Mouse (Mus musculus) gastrocnemius, postnatal 14 days (tissue): ENCODE measurements at regions not wholly inside any gene's neighbourhood (a gene's known extent, or its start where the extent isn't known, plus 50 kb on each side); places are given as distances from the start of the nearest gene placed in this dataset.
A peak's percentile ranks its signal among the peaks of the same experiment; 100 is the strongest.
"Not testable (repeated sequence)": the region's sequence is repeated elsewhere in the genome, so short reads cannot be mapped to it uniquely, and the experiment has no call there.

ENCODE experiments used
- DNase-seq: peaks from one replicate; pipeline ENCODE4 v3.0.0; 2021; ENCODE audit warnings: mixed read lengths
- intact Hi-C: fragments of 180-260 bp; cut with DNase I; formaldehyde crosslinking; loops from one replicate; pipeline ENCODE4 v1.15.1; 2025; ENCODE audit warnings: low total_unique reads

DNA sequence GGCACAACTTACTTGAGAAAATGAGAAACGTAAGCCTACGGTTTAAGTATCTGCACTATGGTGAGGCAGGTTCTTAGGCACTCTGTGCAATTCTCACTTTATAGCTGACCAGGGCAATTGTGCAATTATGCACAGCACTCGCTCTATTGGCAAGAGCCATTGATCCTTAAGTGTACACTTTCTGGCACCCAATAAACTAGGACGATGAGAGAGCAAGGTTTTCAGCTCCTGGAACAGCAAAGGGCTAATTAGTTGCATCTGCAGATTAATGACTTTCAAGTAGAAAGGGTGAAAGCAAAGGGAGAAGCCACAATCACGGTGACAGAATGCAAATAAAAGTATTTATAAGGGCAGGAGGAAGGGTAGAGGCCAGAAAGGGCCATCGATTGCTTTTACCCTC is 185.4 kb upstream of the Gm10306 start:
- intact Hi-C loops, result no loop called here
- no peak for DNase-seq

DNA sequence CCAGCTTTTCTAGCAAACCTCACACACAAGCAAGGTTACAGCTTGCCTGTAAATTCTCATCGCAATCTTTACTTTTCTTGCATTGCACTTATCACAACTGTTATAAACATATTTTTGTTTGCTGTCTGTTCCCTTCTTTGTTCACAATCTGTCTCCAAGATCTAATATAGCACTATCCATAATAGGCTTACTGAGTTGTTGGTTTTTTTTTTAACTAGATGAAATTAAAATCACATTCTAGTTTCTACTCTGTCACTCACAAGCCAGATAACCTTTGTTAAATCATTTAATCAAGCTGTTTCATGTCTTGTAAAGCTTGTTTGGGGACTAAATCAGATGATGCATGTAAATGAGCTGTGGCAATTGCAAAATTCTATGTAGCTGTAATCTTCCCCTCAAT is 180.1 kb upstream of the Gm10306 start:
- no peak for DNase-seq
- intact Hi-C loops, result no loop called here

DNA sequence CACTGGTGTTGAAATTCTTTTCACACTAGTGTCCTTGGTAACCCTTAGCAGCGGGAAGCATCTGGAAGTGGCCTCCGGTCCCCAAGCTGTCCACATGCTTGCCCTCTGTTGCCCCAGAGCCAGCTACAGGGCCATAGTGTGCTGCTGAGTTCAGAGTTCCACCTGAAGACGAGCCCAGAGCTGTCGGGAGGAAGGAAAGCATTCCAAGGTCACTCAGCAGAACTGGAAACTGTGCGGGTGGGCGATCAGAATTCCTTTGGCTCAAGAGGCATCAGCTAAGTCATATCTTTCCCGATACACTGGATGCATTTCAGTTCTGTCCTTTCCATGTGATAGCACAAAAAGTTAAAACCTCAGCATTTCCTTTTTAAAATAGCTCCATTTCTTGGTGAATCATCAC is 170.6 kb upstream of the Gm10306 start:
- no peak for DNase-seq
- intact Hi-C loops, result no loop called here

DNA sequence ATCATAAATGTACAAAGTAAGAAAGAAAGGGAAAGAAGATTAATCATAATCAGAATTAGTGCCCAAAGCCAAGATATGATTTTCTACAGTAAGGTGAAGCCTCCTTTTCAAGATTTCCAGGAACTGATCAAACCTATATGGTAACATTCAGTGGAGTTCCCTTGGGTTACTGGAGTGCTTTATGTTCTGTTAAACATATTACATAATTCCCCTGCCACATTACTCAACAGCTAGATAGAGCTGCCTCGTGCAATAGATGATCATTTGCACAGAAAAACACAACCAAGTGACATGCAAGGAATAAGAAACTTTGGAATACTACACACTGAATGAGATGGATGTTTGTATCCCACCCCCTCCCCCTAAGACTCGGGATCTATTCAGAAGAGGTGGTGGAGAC is 168.0 kb upstream of the Gm10306 start:
- intact Hi-C loops, result no loop called here
- no peak for DNase-seq

DNA sequence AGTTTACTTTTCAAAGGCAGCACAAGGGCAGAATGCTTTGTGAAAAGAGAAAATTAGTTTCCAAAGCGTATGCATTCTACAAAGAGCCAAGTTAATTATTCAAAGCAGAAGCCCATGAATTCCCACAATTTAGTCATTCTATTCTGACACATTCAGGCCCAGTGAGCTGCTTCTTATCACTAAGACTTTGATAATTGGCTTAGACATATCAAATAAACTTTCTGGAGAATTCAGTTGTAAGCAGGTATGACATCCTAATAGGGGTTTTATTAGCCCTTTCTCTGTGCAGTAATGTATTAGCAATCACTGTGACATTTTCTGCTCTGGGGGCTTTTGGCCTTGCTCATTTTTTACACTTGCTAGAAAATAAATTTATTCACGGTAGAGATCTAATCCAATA is 161.9 kb upstream of the Gm10306 start:
- intact Hi-C loops, result no loop called here
- DNase-seq, result no peak

DNA sequence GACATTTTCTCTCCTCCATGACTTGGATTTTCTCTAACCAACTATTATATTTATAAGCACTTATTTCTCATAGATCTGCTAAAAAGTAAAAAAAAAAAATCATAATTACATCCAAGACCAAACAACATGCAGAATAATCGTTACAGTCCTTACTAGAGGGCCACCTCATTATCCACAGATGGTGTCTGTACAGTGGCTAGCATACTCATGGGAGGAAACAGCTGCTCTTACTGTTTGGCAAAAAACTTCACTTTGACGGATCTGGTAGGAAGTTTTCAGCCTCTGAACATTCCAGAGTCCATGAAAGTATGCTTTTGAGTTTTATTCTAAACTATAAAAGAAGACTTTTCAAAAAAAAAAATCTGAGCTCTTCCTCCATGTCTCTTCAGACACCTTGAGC is 159.1 kb upstream of the Gm10306 start:
- intact Hi-C loops, result no loop called here
- DNase-seq, result no peak

DNA sequence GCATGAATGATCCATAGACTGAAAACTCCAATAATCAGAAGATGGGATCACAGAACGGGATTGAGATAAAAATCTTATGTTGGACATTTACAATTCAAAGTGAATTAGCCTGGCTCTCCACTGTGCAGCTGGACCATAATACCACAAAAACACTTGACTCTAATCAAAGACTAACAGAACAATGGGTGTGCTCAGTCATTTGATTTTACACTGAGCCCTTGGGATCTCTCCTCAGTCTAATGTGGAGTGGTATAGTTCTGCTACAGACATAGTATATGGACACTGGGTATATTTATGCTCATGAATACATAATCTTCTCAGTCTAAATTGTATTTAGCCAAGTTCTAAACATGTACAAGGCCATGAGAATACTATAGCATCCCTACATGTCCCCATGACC is 149.4 kb upstream of the Gm10306 start:
- intact Hi-C loops, result no loop called here
- no peak for DNase-seq

DNA sequence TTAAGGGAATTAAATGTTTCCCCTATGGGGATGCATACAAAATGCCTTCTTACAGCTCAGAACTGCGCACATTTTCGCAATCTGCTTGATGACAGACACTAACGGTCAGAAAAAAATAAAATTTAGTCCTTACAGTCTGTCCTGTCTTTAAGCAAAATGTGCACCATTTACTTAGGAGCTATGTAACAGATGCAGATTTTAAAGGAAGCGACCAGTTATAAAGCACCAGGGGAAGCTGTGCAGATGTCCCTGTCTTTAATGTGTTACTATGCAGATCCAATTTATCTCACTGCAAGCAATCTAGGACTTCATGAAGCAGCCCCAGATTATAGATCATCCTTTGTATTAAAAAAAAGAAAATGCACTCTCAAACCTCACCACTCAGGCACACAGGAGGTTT is 148.8 kb upstream of the Gm10306 start:
- intact Hi-C loops, result no loop called here
- no peak for DNase-seq

DNA sequence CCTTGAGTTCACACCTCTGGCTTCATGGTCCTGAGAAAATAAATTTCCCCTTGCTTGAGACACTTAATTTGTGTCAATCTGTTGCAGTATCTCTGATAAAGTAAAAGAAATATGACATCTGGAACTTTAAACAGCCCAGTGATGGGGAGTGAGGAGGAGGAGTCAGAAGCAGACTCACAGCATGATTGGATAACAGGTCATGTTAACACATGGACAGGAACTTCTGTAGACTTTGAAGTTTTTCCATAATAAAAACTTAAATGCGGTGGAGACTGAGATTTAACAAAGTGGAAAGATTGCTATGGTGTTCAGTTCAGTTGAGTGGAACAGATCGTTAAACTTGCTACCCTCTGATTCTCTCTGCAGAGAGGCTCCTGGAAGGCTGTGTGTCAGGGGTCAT is 143.7 kb upstream of the Gm10306 start:
- intact Hi-C loops, result no loop called here
- no peak for DNase-seq

DNA sequence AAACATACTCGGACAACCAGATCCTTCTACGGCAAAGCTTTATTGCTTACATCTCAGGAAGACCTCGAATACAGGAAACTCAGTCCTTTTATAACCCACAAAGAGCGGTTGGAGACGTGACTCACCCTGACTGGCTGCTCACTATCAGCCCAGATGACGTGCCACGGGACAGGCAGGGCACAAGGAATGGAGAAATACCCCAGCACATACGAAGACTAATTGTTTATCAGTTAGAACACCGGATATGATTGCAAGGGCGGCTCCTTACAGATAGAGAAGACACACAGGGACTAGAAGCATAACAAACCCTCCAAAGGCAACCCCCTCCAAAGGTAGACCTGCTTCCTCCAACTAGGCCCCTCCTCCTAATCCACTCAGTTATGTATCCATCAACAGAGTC is 130.8 kb upstream of the Gm10306 start:
- intact Hi-C loops, DNase-seq: not testable (repeated sequence)

DNA sequence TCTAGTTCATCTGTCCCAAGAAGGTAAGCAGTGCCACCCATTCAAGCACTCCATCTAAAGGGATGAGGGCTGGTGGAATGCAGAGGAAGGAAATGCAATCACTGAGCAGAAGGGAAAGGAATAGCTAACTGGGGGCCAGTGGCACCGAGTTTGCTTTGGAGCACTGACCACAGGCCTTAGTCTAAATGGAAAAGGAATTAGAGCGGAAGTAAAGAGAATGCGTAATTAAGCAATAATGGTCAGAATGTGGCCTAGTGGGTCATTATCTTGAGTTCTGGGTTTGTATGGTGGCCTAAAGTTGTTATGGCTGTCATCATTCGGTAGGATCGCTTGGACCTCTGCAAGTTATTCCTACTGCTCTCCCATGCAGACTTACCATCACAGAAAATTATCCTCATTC is 128.8 kb upstream of the Gm10306 start:
- DNase-seq, result no peak
- intact Hi-C loops, result no loop called here

DNA sequence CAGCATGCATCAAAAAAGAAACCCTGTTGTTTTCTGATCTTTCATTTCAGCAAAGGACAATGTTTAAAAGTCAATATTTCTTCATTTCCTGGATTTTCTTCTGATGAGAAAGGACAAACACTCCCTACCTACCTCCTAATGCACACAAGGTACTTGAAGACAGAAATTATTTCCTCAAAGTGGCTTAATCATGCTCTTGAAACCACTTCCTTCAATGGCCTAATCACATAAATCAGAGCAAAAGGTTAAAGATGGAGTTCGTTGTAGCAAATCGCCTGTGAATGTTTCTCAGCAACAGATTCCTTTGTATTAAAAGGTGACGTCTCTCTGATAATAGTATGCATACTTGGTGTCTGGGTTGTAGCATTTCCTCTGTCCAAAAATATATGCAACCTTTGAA is 124.3 kb upstream of the Gm10306 start:
- intact Hi-C loops, result no loop called here
- DNase-seq, result no peak

DNA sequence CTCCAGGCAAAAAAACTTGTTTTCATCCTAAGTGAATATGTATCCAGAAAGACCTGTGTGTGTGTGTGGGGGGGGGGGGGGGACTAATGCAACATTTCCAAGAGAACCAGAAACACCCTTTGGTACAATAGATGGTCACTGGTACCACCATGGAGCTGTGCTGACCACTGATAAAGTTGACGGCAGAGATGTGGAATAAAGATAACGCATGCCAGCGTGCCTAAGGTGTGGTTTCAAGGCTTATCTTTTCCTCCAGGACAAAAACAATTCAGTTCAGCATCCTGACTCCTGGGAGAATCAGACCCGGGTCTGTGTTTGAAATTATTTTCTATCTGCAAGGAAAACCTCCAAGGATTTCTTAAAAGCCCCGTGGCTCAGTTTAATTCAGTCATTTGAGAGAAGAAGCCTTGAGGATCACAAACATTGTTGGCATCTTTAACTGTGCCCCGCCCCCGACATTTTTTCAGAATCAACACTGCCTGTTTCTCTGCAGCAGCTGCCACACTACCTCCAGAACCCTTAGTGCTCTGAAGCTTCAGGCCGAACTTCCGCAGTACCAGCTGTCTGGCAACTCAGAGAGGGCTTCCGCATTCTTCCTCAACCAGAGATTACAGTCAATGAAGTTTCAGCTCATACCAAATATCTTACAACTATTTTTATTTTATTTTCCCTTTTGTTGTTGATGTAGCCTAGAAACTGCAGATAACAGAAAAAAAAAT is 118.5 kb upstream of the Gm10306 start:
- peak; percentile 5 for DNase-seq
- intact Hi-C loops, result no loop called here

DNA sequence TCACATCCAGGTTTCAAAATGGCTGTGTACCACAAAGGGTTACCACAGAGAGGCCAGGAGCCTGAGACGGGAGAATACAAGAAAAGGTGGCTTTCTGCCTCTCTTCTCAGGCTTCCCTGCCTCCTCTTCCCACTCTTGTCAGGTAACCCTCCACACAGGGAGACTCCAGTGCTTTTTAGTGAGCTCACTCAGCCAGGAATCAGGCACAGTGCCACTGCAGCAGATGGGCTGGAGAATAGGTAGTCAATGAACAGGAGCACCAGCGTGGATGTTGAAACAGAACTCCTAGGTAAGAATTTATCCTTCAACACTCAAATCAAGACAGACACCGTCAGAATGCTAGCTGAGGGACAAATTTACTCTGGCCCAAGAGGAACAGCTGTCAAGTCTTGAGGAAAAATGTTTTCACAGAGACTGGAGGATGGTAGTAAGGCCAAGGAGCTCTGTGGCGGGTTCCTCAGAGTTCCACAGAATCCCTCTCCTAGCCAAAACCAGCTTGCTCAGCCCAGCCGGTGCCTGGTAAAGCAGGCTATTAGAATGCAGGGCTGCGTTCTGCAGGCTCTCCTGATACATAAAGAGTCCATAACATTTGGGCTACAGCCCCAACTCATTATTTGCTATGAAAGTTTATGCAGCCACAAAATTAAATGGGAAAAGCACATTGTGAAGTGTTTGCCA is 117.0 kb upstream of the Gm10306 start:
- intact Hi-C loops, result no loop called here
- DNase-seq, result no peak

DNA sequence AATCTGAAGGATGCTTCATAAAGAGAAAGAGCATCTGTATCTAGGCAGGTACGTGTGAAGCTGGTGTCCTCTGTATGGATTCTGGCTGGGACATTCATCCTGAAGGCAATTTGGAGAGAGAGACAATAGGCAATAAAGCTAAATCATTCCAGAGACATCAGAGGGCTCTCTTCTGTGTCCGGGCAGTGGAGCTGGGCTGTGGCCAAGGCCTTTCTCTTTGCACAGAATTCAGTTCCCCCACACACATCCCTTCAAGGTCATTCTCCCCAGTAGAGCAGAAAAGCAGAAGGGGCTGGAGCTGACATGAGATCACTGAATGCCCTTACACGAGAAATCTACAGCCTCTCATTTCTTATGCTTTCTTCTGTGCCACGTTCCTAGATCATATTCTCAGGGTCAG is 109.7 kb upstream of the Gm10306 start:
- DNase-seq, result no peak
- intact Hi-C loops, result no loop called here
